Mouse (Mus musculus) cortical plate, adult 2 months (tissue): ENCODE measurements around the gene Eif4e1b.

Source experiments
- CTCF ChIP-seq: fragments of 200-500 bp; IDR thresholded peaks from 2 replicates; pipeline ENCODE4 v1.5.1; 2011; ENCODE audit warnings: mild to moderate bottlenecking, control low read depth, low read length; ENCODE audit not compliant: insufficient read depth; ENCODE audit errors: extremely low read depth
- POLR2A ChIP-seq: fragments of 200-500 bp; IDR thresholded peaks from 2 replicates; pipeline ENCODE4 v1.6.1; 2011; ENCODE audit warnings: mild to moderate bottlenecking, low read length, control low read depth; ENCODE audit not compliant: insufficient read depth; ENCODE audit errors: extremely low read depth

- no peak for TF ChIP-seq CTCF
- TF ChIP-seq POLR2A, result no peak
These were observed 5.2 kb downstream of the Eif4e1b start, which contains the start of gene Tspan17 for GRCm38 (mm10) chr13:54788740-54789560.
